Mouse (Mus musculus): ENCODE results near the gene Stn1. TPM values are rescaled to one million over a fixed set of nuclear protein-coding genes. Genes with fewer than 3 reads are reported as not detected.

Stn1 gene
- 37.0 TPM for polyA plus RNA-seq (2017; shearing (Covaris generic))

GRCm38 (mm10) chr19:47537300-47537792, at the start of gene Stn1:
TSS of gene Stn1 (minus strand) at chr19:47537507.

GRCm38 (mm10) chr19:47579225-47579787, 42.0 kb upstream of the Stn1 start, which contains the start of gene Slk:
TSS of gene Slk (plus strand) at chr19:47579678.

GRCm38 (mm10) chr19:47464304-47465241, 72.7 kb downstream of the Stn1 start, which contains the start of gene Sh3pxd2a:
TSS of gene Sh3pxd2a (minus strand) at chr19:47464401.

Other genes with a start within 250 kb of the Stn1 start
- gene Sh3pxd2a, start 73.1 kb downstream of the Stn1 start, polyA plus RNA-seq (2017; shearing (Covaris generic)): 0.65 TPM
- gene Slk, start 42.2 kb upstream of the Stn1 start, polyA plus RNA-seq (2017; shearing (Covaris generic)): 11.9 TPM
- gene Col17a1, start 154.6 kb upstream of the Stn1 start, polyA plus RNA-seq (2017; shearing (Covaris generic)): not detected
- 184 TPM for gene Sfr1, start 194.2 kb upstream of the Stn1 start, polyA plus RNA-seq (2017; shearing (Covaris generic))